Mouse (Mus musculus) c-Kit-positive CD71-positive TER-119-negative erythroid progenitor cells, embryonic 14.5 days (primary cell): ENCODE measurements around the gene Zfp14.

ENCODE experiments used
- DNase-seq: peaks from one replicate; pipeline ENCODE4 v3.0.0-alpha.2; 2013; ENCODE audit warnings: low read depth

Gene Zfp14

DNA sequence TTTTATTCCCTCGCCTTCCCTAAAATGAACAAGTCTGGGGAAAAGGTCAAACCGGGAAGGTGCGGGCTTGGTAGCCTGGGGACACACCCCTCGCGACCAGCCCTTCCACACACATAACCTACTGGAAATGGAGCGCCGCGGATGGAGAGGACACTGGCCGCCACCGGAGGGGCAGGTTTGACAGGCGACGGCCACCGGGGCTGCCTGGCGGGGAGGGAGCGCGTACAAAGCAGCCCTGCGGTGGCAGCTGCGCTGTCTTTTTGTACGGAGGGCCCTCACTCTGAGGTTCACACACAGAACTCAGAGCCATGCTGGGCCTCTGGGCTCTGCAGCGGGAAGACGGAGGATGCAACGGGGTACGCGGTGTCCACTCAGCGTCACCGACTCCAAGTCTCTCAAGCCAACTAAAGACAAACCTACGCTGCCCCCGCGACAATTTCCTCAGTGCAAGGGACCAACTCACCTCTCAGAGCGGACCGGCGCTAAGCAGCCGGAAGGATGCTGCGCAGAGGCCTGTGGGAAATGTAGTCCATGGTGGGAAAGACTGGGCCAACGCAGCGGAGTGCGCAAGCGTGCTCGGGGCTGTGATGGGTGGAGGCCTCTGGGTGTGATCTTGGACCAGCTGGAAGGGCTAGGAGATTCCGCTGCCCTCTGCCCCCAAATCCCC lies at the start of gene Zfp14:
Gene Zfp14, minus strand, starts transcription at position 499 of the 667 bp plus-strand sequence.
- DNase-seq, result peak; percentile 76

GRCm38 (mm10) chr7:30099297-30099696 lies 48.1 kb upstream of the Zfp14 start:
- no peak for DNase-seq

DNA sequence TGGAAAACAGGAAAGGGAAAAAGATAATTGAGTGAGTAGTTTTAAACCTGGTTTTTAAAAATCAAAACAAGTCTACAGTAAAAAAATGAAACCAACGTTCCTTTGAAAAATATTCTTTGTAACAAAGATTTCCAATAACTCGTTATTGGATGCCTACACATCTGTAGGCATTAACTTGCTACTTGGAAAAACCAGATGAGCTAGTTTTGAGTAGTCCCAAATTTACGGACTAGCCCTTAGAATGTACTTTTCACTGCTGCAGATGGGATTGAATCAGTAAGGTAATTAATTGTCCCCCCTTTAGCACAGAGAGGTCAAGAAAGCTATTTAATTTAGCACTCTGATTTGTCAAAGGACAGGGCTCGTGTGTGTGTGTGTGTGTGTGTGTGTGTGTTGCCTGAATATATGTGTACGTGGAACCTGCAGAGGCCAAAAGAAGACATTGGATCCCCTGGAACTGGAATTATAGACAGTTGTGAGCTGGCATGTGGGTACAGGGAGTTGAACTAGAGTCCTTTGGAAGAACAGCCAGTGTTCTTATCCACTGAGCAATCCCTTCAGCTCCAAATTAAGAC lies 44.5 kb upstream of the Zfp14 start:
- no peak for DNase-seq

DNA sequence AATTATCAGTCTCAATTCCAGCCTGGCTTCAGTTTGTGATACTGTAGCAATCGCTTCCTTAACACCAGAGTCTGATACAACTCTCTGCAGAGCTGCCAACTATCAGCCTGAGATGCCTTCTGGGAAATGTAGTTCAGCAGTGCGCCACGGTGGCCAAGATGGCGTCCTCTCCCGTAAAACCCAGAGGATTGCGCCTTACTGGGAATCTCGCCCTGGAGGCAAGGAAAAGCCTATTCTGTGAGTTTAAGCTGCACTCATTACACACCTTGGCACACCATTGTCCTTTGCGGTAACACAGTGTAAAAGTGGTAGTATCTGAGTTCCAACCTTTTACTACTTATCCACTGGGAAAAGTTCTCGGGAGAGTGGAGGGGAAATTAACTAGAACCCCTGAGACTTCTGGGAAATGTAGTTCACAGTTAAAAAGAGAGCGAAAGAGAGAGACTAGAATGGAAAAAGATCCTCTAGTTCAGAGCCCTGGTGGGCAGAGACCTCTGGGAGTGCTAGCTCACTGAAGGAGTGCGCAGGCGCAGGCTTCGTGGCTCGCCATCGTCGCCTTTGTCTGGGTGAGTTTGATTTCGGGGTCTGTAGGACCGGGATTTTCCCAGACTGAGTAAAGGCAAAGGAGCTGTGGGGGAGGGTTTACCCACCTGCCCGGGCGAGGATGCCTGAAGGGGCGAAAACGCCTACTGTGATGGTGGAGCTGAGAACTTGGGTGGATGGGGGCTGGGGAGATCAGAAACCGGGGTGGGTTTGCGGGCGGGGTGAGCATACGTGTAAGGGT lies 43.7 kb upstream of the Zfp14 start, which contains the start of gene Zfp260:
Gene Zfp260, plus strand, starts transcription at position 132 of the 784 bp plus-strand sequence.
- DNase-seq, result peak; percentile 80

DNA sequence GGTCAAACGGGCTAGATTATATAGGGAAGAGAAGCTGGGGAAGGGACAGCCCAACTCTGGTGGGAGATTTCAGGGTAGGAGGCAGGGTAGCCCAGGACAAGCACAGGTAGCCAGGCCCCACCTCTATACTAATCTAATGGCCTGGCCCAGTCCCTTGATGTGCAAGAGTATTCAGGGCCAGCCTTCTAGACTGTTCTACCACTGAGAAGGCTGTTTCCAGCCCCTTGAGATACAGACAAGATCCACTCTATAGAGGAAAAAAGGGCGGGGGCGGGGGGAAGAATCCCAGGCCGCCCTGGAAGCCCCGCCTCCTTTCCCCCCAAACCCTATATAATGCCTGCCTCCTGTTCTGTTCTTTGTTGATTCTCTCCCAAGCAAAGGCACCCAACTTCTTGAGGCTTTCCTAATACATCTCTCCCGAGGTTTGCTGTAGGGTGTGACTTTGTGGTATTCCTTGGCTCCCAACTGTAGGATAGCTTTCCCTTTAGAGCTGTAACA lies 42.8 kb upstream of the Zfp14 start:
- no peak for DNase-seq

GRCm38 (mm10) chr7:30092666-30093065 lies 41.5 kb upstream of the Zfp14 start:
- DNase-seq, result no peak

- no peak for DNase-seq
Measured at GRCm38 (mm10) chr7:30090970-30091585, 39.9 kb upstream of the Zfp14 start.

GRCm38 (mm10) chr7:30090092-30090969 lies 39.2 kb upstream of the Zfp14 start, which contains the start of the genes Gm26920 and Zfp566:
TSS of gene Gm26920 (minus strand) at chr7:30090410.
TSS of gene Zfp566 (minus strand) at chr7:30090527.
- peak; percentile 98 for DNase-seq

DNA sequence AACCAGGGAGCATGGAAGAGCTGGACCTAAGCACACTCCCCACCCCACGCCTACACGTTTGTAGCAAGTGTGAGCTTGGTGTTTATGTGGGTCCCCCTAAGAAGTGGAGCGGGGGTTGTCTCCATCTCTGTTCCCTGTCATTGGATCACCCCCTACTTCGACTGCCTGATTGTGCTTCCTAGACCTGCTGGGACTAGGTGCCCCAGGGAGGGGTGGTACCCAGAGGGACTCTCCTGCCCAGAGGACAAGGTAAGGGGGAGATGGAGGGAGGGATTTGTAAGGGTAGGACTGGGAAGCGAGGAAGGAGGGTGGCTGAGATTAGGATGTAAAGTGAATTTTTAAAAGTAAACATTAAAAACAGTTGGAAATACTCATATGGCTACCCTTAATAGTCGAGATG lies 38.2 kb upstream of the Zfp14 start:
- DNase-seq, result no peak

DNA sequence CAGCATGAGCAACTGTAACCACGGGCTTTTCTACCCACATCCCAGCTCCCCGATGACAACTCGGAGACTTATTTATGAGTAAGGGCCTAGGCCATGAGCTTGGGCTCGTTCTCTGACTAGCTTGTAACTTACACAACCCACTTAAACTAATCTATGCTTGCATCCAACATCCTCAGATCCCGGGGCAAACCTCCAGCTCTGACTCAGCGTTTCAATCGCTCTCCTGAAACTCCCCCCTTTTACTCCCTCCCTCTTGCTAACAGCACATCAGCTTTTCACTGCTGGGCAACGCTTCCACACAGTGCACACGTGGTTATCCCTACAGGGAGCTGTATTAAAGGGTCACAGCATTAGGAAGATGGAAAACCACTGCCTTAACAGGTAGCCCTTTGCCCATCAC lies 35.3 kb upstream of the Zfp14 start:
- no peak for DNase-seq

- DNase-seq, result peak; percentile 76
Measured at GRCm38 (mm10) chr7:30072146-30073028, 21.2 kb upstream of the Zfp14 start, which contains the start of gene Zfp82. TSS of gene Zfp82 (minus strand) at chr7:30072900.

GRCm38 (mm10) chr7:30064622-30065021 lies 13.4 kb upstream of the Zfp14 start:
- DNase-seq, result no peak

- peak; percentile 13 for DNase-seq
Measured at GRCm38 (mm10) chr7:30062478-30062877, 11.3 kb upstream of the Zfp14 start.

GRCm38 (mm10) chr7:30060341-30060740 lies 9.2 kb upstream of the Zfp14 start:
- DNase-seq, result no peak

DNA sequence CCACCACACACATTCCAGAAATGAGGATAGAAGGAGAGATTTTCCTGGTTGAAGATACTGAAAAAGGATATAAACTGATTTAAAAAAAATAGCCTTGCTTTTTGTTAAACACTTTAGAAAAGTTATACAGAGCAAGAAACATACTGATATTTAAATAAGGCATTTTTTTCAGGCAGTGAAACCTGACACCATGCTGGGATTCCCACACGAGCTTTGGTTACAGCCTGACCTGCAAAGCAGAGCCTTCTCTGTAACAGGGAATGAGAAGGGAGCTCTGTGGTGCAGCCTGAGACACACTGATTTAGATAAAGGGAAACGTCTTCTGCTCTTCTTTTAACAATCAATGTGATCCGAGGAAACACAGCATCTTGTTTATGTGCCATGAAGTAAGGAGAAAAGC lies 2.4 kb upstream of the Zfp14 start:
- no peak for DNase-seq

GRCm38 (mm10) chr7:30048126-30048525 lies 3.1 kb downstream of the Zfp14 start:
- DNase-seq, result no peak

- DNase-seq, result no peak
Measured at GRCm38 (mm10) chr7:30044354-30044753, 6.8 kb downstream of the Zfp14 start.

DNA sequence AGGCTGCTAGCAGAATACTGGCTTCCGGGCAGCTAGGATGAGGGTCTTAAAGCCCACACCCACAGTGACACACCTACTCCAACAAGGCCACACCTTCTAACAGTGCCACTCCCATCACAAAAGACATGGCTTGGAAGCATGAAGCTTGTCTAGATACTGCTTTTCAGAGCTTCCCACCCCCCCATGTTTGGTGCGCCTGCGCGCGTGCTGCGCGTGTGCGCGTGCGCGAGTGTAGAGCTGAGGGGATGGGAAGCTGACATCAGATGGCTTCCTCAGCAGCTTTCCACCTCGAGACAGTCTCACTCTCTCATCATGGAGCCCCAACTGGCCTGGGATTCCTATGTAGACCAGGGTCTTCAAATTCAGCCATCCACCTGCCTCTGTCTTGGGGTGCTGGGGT lies 16.8 kb downstream of the Zfp14 start:
- DNase-seq, result no peak

GRCm38 (mm10) chr7:30031379-30031778 lies 19.8 kb downstream of the Zfp14 start:
- no peak for DNase-seq

- DNase-seq, result no peak
Measured at GRCm38 (mm10) chr7:30030677-30031076, 20.5 kb downstream of the Zfp14 start.
